Mouse (Mus musculus) regulatory T cell (primary cell): ENCODE results near the gene Vmn1r206.
"Not testable (repeated sequence)": the region's sequence is repeated elsewhere in the genome, so short reads cannot be mapped to it uniquely, and the experiment has no call there.

Experiments
- in situ Hi-C: fragments of 300-600 bp; cut with MboI, MseI; formaldehyde crosslinking; loops from one replicate; pipeline ENCODE4 v1.15.1; 2025; ENCODE audit warnings: high pct_unique_total_duplicates

The Vmn1r206 gene

DNA sequence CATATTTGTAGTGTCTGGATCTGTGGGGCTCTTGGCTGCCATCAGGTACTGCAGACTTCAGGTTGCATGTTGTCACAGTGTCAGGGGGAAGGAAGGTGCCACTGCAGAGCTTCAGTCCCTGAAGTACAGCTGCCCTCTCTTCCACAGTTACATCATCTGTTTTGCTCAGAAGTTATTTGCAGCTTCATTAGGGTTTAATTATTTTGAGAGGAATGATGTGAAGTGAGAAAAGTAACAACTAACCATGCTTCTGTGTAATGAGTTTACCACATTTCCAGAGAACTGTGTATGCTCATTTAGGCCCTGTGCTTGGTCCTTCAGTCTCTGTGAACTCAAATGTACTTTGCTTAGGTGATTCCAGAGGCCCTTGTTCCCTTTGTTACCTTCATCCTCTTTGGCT, at the start of gene Vmn1r206:
Vmn1r206 (minus strand) TSS at position 101 of the 400 bp plus-strand sequence.
- in situ Hi-C loops: not testable (repeated sequence)

DNA sequence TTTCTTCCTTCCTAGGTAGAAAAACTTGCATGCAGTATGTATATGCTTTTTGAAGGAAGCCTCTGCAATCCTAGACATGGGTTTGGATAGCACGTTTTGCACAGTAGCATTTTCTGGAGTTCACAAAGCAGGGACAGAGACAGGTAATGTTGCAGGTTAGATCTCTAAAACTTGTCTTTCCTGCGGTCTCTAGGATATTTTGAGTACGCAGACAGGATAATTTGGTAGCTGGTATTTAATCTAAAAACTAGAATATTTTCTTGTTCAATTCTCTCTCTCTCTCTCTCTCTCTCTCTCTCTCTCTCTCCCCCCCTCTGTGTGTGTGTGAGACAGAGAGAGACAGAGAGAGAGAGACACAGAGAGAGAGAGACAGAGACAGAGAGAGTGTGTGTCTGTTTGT, 31.2 kb downstream of the Vmn1r206 start, which contains the start of gene Vmn1r205:
Vmn1r205 (minus strand) TSS at position 101 of the 400 bp plus-strand sequence.
- in situ Hi-C loops: no loop called here

DNA sequence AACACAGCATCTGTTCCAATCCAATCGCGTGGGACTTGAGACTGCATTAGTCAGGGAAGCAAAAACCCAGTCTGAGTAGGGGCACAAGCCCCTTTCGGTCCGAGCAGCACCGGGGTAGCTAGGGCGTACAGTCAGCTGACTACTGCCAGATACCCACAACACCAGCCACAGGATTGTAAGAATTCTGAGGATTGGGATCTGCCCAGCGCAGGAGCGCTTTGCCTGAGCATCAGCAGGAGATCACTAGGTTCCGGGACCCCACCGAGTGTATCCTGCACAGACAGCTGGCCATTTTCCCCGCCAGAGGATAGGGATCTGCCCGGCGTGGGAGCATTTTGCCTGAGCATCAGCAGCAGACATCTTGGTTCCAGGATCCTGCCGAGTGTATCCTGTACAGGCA, 40.7 kb downstream of the Vmn1r206 start:
- in situ Hi-C loops: not testable (repeated sequence)

DNA sequence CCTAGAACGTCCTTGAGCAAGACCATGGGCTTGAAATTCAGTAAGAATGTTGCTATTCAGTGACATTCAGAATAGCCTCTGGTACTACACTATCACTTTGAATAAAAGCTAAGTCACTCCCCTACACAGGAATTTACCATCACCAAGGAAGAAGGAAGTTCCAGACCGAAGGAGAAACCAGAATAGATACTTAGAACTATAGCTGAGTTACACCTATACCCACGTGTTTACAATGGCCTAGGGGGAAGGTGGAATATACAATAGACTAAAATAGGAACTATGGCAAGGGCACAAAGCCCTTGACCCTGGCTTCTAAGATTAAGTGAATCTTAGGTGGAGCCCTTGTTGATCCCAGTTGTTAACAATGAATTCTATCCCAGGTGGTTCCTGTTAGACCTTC, 49.1 kb downstream of the Vmn1r206 start:
- in situ Hi-C loops: not testable (repeated sequence)
